Mouse (Mus musculus) v-Abl transformed pro-B cells (cell line): ENCODE data around the gene Actc1.

Experiments used
- in situ Hi-C, 2 experiments: fragments of 400-800 bp; cut with MboI; formaldehyde crosslinking; loops; one replicate each; pipeline ENCODE4 v1.15.1; 2025; ENCODE audit not compliant: unreplicated experiment in 2 of 2

Actc1 gene

DNA sequence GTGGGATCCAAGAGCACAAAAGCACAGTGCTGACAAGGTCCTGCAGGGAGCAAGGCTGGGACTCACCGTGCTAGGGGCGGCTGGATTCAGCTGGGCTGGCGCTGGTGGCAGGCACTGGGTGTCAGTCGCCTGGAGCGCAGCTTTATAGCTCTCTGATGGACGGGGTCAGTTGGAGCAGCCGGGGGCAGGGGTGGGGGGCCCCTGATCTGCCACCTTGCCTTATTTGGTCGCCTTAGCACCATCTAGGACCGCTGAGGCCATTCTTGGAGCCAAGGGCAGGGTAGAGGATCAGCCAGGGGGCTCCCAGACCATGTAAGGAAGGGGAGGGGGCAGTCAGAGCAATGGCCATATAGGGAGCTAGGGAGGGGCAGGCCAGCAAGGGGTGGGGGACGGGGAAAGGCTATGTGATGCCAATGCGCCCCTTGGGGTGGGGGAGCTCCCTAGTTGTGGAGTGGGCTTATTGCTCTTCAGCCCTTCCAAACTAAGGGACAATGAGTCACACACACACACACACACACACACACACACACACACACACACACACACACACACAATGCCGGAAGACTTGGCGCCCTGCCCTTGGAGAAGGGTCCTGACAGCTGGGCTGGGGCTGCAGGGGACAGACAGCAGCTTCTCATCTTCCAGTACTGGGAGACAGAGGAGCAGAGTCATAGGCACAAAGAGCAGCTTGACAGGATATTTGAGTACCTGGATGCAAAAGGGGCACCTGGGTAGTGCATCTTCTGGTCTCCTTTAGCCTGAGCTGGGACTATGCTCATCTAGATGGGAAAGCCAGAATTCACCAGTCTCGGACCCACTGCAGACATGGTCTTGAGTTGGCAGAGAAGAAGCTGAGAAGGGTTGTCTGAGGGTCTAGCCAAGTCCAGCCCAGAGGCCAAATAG lies at the start of gene Actc1:
Actc1 (minus strand) TSS at position 853 of the 903 bp plus-strand sequence.
- in situ Hi-C loops: no loop called here

- in situ Hi-C loops: loop anchor here in 1 of 2 experiments (25.0 kb wide), 1 partner anchor 1765 kb away; no protein-coding TSS in a partner anchor
Measured at GRCm38 (mm10) chr2:114102471-114102870, 49.1 kb upstream of the Actc1 start.

GRCm38 (mm10) chr2:114100834-114101233 lies 47.5 kb upstream of the Actc1 start:
- in situ Hi-C loops: loop anchor here in 1 of 2 experiments (25.0 kb wide), 1 partner anchor 1764 kb away; no protein-coding TSS in a partner anchor

DNA sequence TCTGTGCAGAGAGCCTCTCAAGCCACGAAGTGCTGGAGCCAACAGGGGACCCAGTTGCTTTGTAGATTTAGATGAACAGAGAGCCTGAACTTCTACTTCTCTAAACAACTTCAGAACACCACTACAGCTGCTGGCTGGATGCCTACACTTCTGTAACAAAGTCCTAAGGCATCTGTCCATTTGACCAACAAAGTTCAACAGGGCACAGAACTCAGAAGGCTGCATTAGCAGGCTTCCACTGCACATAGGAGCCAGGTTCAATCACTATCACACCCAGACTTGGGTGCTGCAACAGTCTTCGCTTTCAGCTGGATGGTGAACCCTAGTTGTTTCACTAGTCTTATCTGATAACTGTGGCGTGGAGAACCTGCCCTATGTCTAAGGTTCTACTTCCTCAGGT lies 46.5 kb upstream of the Actc1 start:
- in situ Hi-C loops: loop anchor here in 1 of 2 experiments (25.0 kb wide), 1 partner anchor 1763 kb away; no protein-coding TSS in a partner anchor

DNA sequence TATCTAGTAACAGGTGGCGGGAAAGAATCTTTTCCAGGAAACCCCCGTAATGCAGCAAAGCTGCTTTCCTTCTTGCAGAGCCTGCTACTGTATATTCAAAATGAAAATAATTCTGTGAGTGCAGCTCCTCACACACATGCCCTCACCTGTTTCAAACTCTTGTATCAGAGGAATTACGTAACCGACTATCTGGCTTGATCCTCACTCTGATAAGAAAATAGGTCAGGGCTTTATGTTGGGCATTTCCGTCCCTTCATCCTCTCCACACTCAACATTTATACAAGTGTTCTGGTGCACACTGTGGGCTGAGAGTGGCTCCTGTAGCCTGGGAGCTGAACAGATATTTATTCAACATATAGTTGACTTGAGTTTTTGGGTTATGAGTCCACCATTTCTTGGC lies 45.8 kb upstream of the Actc1 start:
- in situ Hi-C loops: no loop called here

DNA sequence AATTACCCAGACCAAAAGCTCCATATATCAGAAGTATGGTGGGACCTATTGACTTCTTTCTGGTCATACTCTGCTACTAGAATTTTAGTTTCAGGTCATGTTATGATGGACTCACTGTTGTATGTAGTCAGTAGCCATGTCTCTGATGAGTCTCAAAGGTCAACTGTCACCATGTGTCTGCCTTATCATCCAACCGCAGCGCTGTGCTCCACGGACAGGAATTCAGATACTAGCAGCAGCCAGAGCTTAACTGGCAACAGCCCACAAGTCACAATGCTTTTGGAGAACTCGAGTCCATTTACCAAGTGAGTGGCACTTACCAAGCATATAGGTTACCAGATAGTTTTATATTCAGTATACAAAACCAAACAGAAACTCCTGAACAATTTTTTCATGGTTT lies 44.3 kb upstream of the Actc1 start:
- in situ Hi-C loops: no loop called here

GRCm38 (mm10) chr2:114096570-114096969 lies 43.2 kb upstream of the Actc1 start:
- in situ Hi-C loops: no loop called here

DNA sequence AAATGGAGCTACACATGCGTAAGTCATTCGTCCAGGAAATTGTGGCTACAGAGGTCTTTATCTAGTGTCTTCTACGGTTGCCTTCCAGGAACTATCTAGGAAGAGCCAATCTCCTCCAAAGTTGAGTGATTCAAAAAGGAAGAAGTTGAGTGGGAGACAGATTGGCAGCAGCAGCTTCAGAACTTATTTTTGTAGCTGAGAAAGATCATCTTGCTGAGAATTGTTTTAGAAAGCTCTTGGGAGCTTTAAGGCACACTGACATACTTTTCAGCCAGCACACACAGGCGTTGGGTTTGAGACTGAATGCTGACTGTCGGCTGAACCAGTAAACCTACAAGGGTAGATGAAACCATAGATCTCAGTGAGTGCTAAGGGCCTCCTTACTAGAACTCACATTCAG lies 42.0 kb upstream of the Actc1 start:
- in situ Hi-C loops: no loop called here

- in situ Hi-C loops: no loop called here
Measured at GRCm38 (mm10) chr2:114094696-114095095, 41.3 kb upstream of the Actc1 start.

GRCm38 (mm10) chr2:114093577-114093976 lies 40.2 kb upstream of the Actc1 start:
- in situ Hi-C loops: no loop called here

GRCm38 (mm10) chr2:114089862-114090261 lies 36.5 kb upstream of the Actc1 start:
- in situ Hi-C loops: no loop called here

- in situ Hi-C loops: no loop called here
Measured at GRCm38 (mm10) chr2:114087271-114087670, 33.9 kb upstream of the Actc1 start.

DNA sequence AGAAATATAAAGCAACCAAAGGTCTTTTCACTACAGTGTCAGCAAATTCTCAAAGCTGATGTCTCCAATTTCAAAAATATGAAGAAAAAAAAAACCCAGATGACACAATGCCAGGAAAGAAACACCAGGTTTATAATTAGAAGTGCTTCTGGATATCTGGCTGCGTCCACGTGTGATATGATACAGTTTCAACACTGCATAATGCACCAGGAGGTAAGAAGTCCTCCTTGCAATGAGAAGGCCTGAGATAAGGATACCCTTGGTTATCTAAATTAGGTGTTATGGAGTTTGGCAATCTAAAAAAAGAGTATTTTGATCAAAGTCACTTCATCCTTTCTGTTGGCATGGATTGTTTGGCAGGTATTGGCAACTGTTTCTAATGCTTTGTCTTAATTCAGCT lies 18.5 kb upstream of the Actc1 start:
- in situ Hi-C loops: no loop called here

GRCm38 (mm10) chr2:114066226-114066625 lies 12.9 kb upstream of the Actc1 start:
- in situ Hi-C loops: no loop called here

GRCm38 (mm10) chr2:114064004-114064403 lies 10.7 kb upstream of the Actc1 start:
- in situ Hi-C loops: no loop called here

DNA sequence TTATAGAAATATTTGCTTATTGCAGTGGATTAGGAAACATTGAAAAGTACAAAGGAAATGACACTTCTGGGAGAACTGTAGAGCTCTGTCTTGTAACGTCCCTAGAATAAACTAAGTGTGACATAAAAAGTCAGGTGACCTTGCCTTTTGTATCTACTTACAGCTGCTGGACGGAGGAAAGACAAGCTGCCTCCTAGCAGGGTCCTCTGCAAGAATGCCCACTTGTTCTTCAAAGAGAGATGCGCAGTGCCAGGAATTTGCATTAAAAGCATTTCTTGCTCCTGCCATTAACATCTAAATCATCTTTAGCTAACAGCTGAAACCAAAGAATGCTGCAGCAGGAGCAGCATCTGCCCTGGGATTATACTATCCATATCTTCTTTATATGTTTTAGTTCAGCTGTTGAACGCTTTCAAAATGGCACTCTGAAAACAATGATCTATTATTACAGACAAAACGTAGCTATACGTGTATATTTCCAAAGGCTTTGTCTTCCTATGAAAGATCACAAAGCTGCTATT lies 6.8 kb upstream of the Actc1 start:
- in situ Hi-C loops: no loop called here

GRCm38 (mm10) chr2:114059608-114060007 lies 6.3 kb upstream of the Actc1 start:
- in situ Hi-C loops: no loop called here

GRCm38 (mm10) chr2:114058226-114058796 lies 5.0 kb upstream of the Actc1 start:
- in situ Hi-C loops: no loop called here

- in situ Hi-C loops: no loop called here
Measured at GRCm38 (mm10) chr2:114057303-114057853, 4.0 kb upstream of the Actc1 start.

- in situ Hi-C loops: no loop called here
Measured at GRCm38 (mm10) chr2:114054129-114054528, 781 bp upstream of the Actc1 start.

GRCm38 (mm10) chr2:114051871-114052241 lies 1.5 kb downstream of the Actc1 start:
- in situ Hi-C loops: no loop called here
